Mouse (Mus musculus): ENCODE data around the gene Chst11. TPM values are rescaled to one million over a fixed set of nuclear protein-coding genes. Genes with fewer than 3 reads are reported as not detected.

The Chst11 gene
- polyA plus RNA-seq, 1 experiment from 2014 or later = 5.2 TPM

- Histone ChIP-seq H3K4me1 (ENCODE audit: control insufficient read depth, insufficient read depth, low read length) (peaks cover 10% of the 10 kb centered on the region; the same call in 1 of the 2 replicates), H3K36me3 (ENCODE audit: control insufficient read depth, insufficient read depth, low read length) (no peaks in the 10 kb centered on the region), H3K27me3 (ENCODE audit: control insufficient read depth, insufficient read depth, low read length) (no peaks in the 10 kb centered on the region), H3K4me2 (ENCODE audit: low read depth, low read length) (no peak overlapping the region), H3K27ac (ENCODE audit: low read depth, low read length) (no peak overlapping the region), H3K9me3 (ENCODE audit: control insufficient read depth, low read length) (no peaks in the 10 kb centered on the region), H3K4me3 (ENCODE audit: low read depth, low read length) (no peak overlapping the region), H3K9ac (replicated peaks; ENCODE audit: low read depth, low read length) (no peak overlapping the region)
- WGBS = 84% methylated on average over 4 of the region's 4 CpGs
- ATAC-seq (ENCODE audit: low read depth) = no peak
Measured at GRCm38 (mm10) chr10:83120938-83121337, 135.6 kb downstream of the Chst11 start.

GRCm38 (mm10) chr10:83124560-83124959 is 139.3 kb downstream of the Chst11 start:
- Histone ChIP-seq H3K27ac (ENCODE audit: low read depth, low read length) (no peak overlapping the region), H3K9me3 (ENCODE audit: control insufficient read depth, low read length) (no peaks in the 10 kb centered on the region), H3K27me3 (ENCODE audit: control insufficient read depth, insufficient read depth, low read length) (no peaks in the 10 kb centered on the region), H3K36me3 (ENCODE audit: control insufficient read depth, insufficient read depth, low read length) (no peaks in the 10 kb centered on the region), H3K4me2 (ENCODE audit: low read depth, low read length) (no peak overlapping the region), H3K4me3 (ENCODE audit: low read depth, low read length) (no peak overlapping the region), H3K9ac (replicated peaks; ENCODE audit: low read depth, low read length) (no peak overlapping the region), H3K4me1 (ENCODE audit: control insufficient read depth, insufficient read depth, low read length) (no peaks in the 10 kb centered on the region; the same call in 1 of the 2 replicates)
- WGBS = 91% methylated on average over 3 of the region's 3 CpGs
- ATAC-seq (ENCODE audit: low read depth) = no peak

- 53% methylated on average over 9 of the region's 9 CpGs for WGBS
- H3K27ac ChIP-seq (ENCODE audit: low read depth, low read length) = no peak overlapping the region
- H3K9ac ChIP-seq (replicated peaks; ENCODE audit: low read depth, low read length) = no peak overlapping the region
- H3K4me3 ChIP-seq (ENCODE audit: low read depth, low read length) = no peak overlapping the region
- H3K27me3 ChIP-seq (ENCODE audit: control insufficient read depth, insufficient read depth, low read length) = no peaks in the 10 kb centered on the region
- no peak overlapping the region for H3K4me2 ChIP-seq (ENCODE audit: low read depth, low read length)
- no peak for ATAC-seq (ENCODE audit: low read depth)
- H3K4me1 ChIP-seq (ENCODE audit: control insufficient read depth, insufficient read depth, low read length) = peaks cover 12% of the 10 kb centered on the region
- H3K9me3 ChIP-seq (ENCODE audit: control insufficient read depth, low read length) = no peaks in the 10 kb centered on the region
- H3K36me3 ChIP-seq (ENCODE audit: control insufficient read depth, insufficient read depth, low read length) = no peaks in the 10 kb centered on the region
Measured at GRCm38 (mm10) chr10:83126447-83126846, 141.1 kb downstream of the Chst11 start.

- H3K27me3 ChIP-seq (ENCODE audit: control insufficient read depth, insufficient read depth, low read length) = no peaks in the 10 kb centered on the region
- peaks cover 15% of the 10 kb centered on the region for H3K4me1 ChIP-seq (ENCODE audit: control insufficient read depth, insufficient read depth, low read length)
- WGBS = 70% methylated on average over 8 of the region's 8 CpGs
- H3K4me3 ChIP-seq (ENCODE audit: low read depth, low read length) = no peak overlapping the region
- H3K9ac ChIP-seq (replicated peaks; ENCODE audit: low read depth, low read length) = no peak overlapping the region
- H3K27ac ChIP-seq (ENCODE audit: low read depth, low read length) = no peak overlapping the region
- no peaks in the 10 kb centered on the region for H3K36me3 ChIP-seq (ENCODE audit: control insufficient read depth, insufficient read depth, low read length)
- ATAC-seq (ENCODE audit: low read depth) = no peak
- no peaks in the 10 kb centered on the region for H3K9me3 ChIP-seq (ENCODE audit: control insufficient read depth, low read length)
- H3K4me2 ChIP-seq (ENCODE audit: low read depth, low read length) = no peak overlapping the region
Measured at GRCm38 (mm10) chr10:83128435-83128834, 143.1 kb downstream of the Chst11 start.

GRCm38 (mm10) chr10:83129624-83130218 is 144.4 kb downstream of the Chst11 start:
- ATAC-seq (ENCODE audit: low read depth) = peak; percentile 29; the same call in 1 of the 2 replicates
- H3K9ac ChIP-seq (replicated peaks; ENCODE audit: low read depth, low read length) = no peak overlapping the region
- peaks cover 24% of the 10 kb centered on the region for H3K4me1 ChIP-seq (ENCODE audit: control insufficient read depth, insufficient read depth, low read length)
- H3K4me2 ChIP-seq (ENCODE audit: low read depth, low read length) = no peak overlapping the region
- H3K27me3 ChIP-seq (ENCODE audit: control insufficient read depth, insufficient read depth, low read length) = no peaks in the 10 kb centered on the region
- no peak overlapping the region for H3K4me3 ChIP-seq (ENCODE audit: low read depth, low read length)
- no peaks in the 10 kb centered on the region for H3K36me3 ChIP-seq (ENCODE audit: control insufficient read depth, insufficient read depth, low read length)
- no peaks in the 10 kb centered on the region for H3K9me3 ChIP-seq (ENCODE audit: control insufficient read depth, low read length)
- no peak overlapping the region for H3K27ac ChIP-seq (ENCODE audit: low read depth, low read length)
- 42% methylated on average over 8 of the region's 8 CpGs for WGBS

- Histone ChIP-seq H3K9me3 (ENCODE audit: control insufficient read depth, low read length) (no peaks in the 10 kb centered on the region), H3K36me3 (ENCODE audit: control insufficient read depth, insufficient read depth, low read length) (no peaks in the 10 kb centered on the region), H3K9ac (replicated peaks; ENCODE audit: low read depth, low read length) (no peak overlapping the region), H3K4me2 (ENCODE audit: low read depth, low read length) (no peak overlapping the region), H3K4me1 (ENCODE audit: control insufficient read depth, insufficient read depth, low read length) (peaks cover 30% of the 10 kb centered on the region), H3K4me3 (ENCODE audit: low read depth, low read length) (no peak overlapping the region), H3K27ac (ENCODE audit: low read depth, low read length) (no peak overlapping the region), H3K27me3 (ENCODE audit: control insufficient read depth, insufficient read depth, low read length) (no peaks in the 10 kb centered on the region)
- ATAC-seq (ENCODE audit: low read depth) = 0 out of 2 replicates have a peak, but pooled peaks have one; percentile 13
- 45% methylated on average over 8 of the region's 8 CpGs for WGBS
Measured at GRCm38 (mm10) chr10:83130611-83131010, 145.3 kb downstream of the Chst11 start.

- no peaks in the 10 kb centered on the region for H3K9me3 ChIP-seq (ENCODE audit: control insufficient read depth, low read length)
- H3K4me1 ChIP-seq (ENCODE audit: control insufficient read depth, insufficient read depth, low read length) = peaks cover 30% of the 10 kb centered on the region
- WGBS = 97% methylated on average over 1 of the region's 1 CpGs
- no peak overlapping the region for H3K9ac ChIP-seq (replicated peaks; ENCODE audit: low read depth, low read length)
- no peak overlapping the region for H3K4me2 ChIP-seq (ENCODE audit: low read depth, low read length)
- no peaks in the 10 kb centered on the region for H3K36me3 ChIP-seq (ENCODE audit: control insufficient read depth, insufficient read depth, low read length)
- ATAC-seq (ENCODE audit: low read depth) = no peak
- no peak overlapping the region for H3K4me3 ChIP-seq (ENCODE audit: low read depth, low read length)
- no peaks in the 10 kb centered on the region for H3K27me3 ChIP-seq (ENCODE audit: control insufficient read depth, insufficient read depth, low read length)
- no peak overlapping the region for H3K27ac ChIP-seq (ENCODE audit: low read depth, low read length)
Measured at GRCm38 (mm10) chr10:83131884-83132283, 146.6 kb downstream of the Chst11 start.

- H3K9ac ChIP-seq (replicated peaks; ENCODE audit: low read depth, low read length) = no peak overlapping the region
- no peaks in the 10 kb centered on the region for H3K27me3 ChIP-seq (ENCODE audit: control insufficient read depth, insufficient read depth, low read length)
- peaks cover 30% of the 10 kb centered on the region for H3K4me1 ChIP-seq (ENCODE audit: control insufficient read depth, insufficient read depth, low read length)
- ATAC-seq (ENCODE audit: low read depth) = no peak; the same call in 1 of the 2 replicates
- no peaks in the 10 kb centered on the region for H3K9me3 ChIP-seq (ENCODE audit: control insufficient read depth, low read length)
- H3K36me3 ChIP-seq (ENCODE audit: control insufficient read depth, insufficient read depth, low read length) = no peaks in the 10 kb centered on the region
- no peak overlapping the region for H3K4me2 ChIP-seq (ENCODE audit: low read depth, low read length)
- H3K4me3 ChIP-seq (ENCODE audit: low read depth, low read length) = no peak overlapping the region
- WGBS = 19% methylated on average over 16 of the region's 16 CpGs
- H3K27ac ChIP-seq (ENCODE audit: low read depth, low read length) = no peak overlapping the region
Measured at GRCm38 (mm10) chr10:83133866-83134570, 148.7 kb downstream of the Chst11 start.

GRCm38 (mm10) chr10:83134896-83135295 is 149.6 kb downstream of the Chst11 start:
- ATAC-seq (ENCODE audit: low read depth) = peak; percentile 45
- H3K4me1 ChIP-seq (ENCODE audit: control insufficient read depth, insufficient read depth, low read length) = peaks cover 27% of the 10 kb centered on the region
- no peaks in the 10 kb centered on the region for H3K27me3 ChIP-seq (ENCODE audit: control insufficient read depth, insufficient read depth, low read length)
- no peaks in the 10 kb centered on the region for H3K9me3 ChIP-seq (ENCODE audit: control insufficient read depth, low read length)
- no peaks in the 10 kb centered on the region for H3K36me3 ChIP-seq (ENCODE audit: control insufficient read depth, insufficient read depth, low read length)
- 0 out of 2 replicates have a peak overlapping the region, but pooled peaks have one; percentile 6 for H3K27ac ChIP-seq (ENCODE audit: low read depth, low read length)
- no peak overlapping the region for H3K4me2 ChIP-seq (ENCODE audit: low read depth, low read length)
- no peak overlapping the region for H3K4me3 ChIP-seq (ENCODE audit: low read depth, low read length)
- H3K9ac ChIP-seq (replicated peaks; ENCODE audit: low read depth, low read length) = no peak overlapping the region
- WGBS = 13% methylated on average over 10 of the region's 10 CpGs

Data from neural tube, embryonic 14.5 days (tissue).